Mouse (Mus musculus) heart, adult 2 months (tissue): ENCODE results near the gene Bmpr1b.

Experiments used
- CTCF ChIP-seq: fragments of 200-600 bp; IDR thresholded peaks from 2 replicates; pipeline ENCODE4 v1.8.1; 2022; ENCODE audit warnings: antibody characterized with exemption, mild to moderate bottlenecking, moderate library complexity
- POLR2A ChIP-seq: fragments of 200-500 bp; IDR thresholded peaks from 2 replicates; pipeline ENCODE4 v1.6.1; 2011; ENCODE audit warnings: mild to moderate bottlenecking, low read depth, low read length, control low read depth; ENCODE audit not compliant: insufficient read depth

GRCm38 (mm10) chr3:141966244-141966643 lies 203.0 kb downstream of the Bmpr1b start:
- TF ChIP-seq CTCF, result no peak
- no peak for TF ChIP-seq POLR2A
